Mouse (Mus musculus) Patski (cell line): ENCODE measurements at regions not wholly inside any gene's neighbourhood (a gene's known extent, or its start where the extent isn't known, plus 50 kb on each side); places are given as distances from the start of the nearest gene placed in this dataset.

ENCODE experiments used
- ATAC-seq: fragments of 100-300 bp; one replicate; pipeline ENCODE4 v1.8.0; 2021
- CTCF ChIA-PET: fragments of 350-600 bp; sonication (Branson Sonifier 250); formaldehyde crosslinking; loops from one replicate; lab custom pipeline; 2022; ENCODE audit warnings: inconsistent platforms; lab: Charles Lee
- POLR2A ChIA-PET: fragments of 350-600 bp; sonication (Branson Sonifier 250); formaldehyde crosslinking; loops from one replicate; lab custom pipeline; 2022; ENCODE audit warnings: antibody characterized with exemption, inconsistent platforms; lab: Charles Lee
- DNase-seq: peaks from one replicate; pipeline ENCODE4 v3.0.0-alpha.2; 2011; ENCODE audit warnings: low read depth, low spot score
- H3K27me3 ChIP-seq: fragments of 371-371 bp; one replicate; pipeline ENCODE4 v1.5.1; 2021
- CTCF ChIP-seq: fragments of 100-300 bp; IDR thresholded peaks from one replicate; pipeline ENCODE4 v1.5.1; 2021
- in situ Hi-C: fragments of 300-500 bp; cut with MboI; formaldehyde crosslinking; loops from 3 replicates; pipeline ENCODE4 v1.11.1; 2018; ENCODE audit warnings: low pct_unique_long_range_greater_than_20kb, mixed read lengths

DNA sequence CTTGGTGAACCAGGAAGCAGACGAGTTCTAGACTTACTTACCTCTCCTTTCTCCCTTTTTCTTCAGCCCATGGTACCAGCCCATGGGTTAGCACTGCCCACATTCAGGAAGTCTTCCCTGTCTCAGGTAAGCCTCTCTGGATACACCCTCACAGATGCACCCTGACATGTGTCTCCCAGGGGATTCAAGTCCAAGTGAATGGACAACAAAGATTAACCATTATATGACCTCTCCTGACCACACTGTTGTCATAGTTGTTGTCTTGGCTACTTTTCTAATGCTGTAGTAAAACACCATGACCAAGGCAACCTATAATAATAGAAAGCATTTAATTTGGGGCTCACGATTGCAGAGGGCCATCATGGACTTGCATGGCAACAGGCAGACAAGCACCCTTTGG, 98.8 kb upstream of the Vash1 start:
- no peak for DNase-seq
- ATAC-seq: no peak
- ChIA-PET CTCF (interaction anchor here (0.6 kb wide), 1 partner anchor 492 kb away, joined by 3 read pairs; no protein-coding TSS in a partner anchor), POLR2A (no interaction called here)
- no peak for TF ChIP-seq CTCF
- in situ Hi-C loops: no loop called here
- H3K27me3 ChIP-seq: peaks cover 22% of the 10 kb centered on the region

DNA sequence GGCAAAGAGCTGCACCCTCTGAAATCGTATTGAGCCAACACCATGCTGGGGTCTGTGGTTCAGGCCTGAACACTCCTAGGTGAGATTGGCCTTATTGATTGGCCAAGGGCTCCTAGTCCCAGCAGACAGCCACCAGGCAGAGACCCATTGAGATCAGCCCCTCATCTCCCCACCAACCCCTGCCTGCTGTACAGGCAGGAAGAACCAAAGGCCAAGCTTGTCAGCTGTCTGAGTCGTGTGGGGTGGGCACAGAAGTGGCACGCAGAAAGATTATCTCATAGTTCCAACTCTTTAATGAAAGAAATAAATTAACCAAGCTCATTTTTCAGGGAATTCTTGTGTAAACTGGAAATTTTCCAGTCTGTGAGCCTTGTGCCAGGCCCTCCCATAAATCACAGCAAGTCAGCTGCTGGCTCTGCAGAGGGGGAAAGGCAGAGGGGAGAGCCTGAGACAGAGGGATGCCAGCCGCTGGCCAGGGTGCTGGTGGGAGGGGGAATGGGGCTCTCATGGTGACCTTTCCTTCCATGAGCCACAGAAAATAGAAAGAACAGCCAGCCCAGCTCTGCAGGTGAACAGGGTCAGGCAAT, 98.3 kb upstream of the Vash1 start:
- H3K27me3 ChIP-seq: peaks cover 18% of the 10 kb centered on the region
- no peak for TF ChIP-seq CTCF
- ChIA-PET CTCF (interaction anchor here (0.6 kb wide), 1 partner anchor 492 kb away, joined by 3 read pairs; no protein-coding TSS in a partner anchor), POLR2A (no interaction called here)
- DNase-seq (no peak), ATAC-seq (no peak)
- in situ Hi-C loops: no loop called here

DNA sequence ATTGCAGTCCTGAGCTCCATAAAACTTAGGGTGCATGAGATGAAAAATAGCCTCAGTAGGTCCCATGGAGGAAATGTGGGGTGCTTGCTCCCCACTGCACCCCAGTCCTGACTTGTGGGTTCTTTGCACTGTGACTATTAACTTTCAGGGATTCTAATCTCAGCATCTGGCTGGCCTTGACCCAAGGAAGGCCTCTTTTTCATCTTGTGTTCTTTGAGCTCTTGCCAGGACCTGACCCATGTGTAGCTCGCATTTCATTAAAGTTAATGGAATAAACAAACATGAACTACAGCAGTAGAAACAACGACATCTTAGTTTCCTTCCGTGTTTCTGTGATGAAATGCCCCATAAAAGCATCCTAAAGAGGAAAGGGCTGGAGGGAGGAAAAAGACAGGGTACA, 96.4 kb upstream of the Vash1 start:
- ATAC-seq (no peak), DNase-seq (no peak)
- in situ Hi-C loops: no loop called here
- ChIA-PET CTCF (no interaction called here), POLR2A (no interaction called here)
- TF ChIP-seq CTCF: no peak
- H3K27me3 ChIP-seq: peaks cover 14% of the 10 kb centered on the region

DNA sequence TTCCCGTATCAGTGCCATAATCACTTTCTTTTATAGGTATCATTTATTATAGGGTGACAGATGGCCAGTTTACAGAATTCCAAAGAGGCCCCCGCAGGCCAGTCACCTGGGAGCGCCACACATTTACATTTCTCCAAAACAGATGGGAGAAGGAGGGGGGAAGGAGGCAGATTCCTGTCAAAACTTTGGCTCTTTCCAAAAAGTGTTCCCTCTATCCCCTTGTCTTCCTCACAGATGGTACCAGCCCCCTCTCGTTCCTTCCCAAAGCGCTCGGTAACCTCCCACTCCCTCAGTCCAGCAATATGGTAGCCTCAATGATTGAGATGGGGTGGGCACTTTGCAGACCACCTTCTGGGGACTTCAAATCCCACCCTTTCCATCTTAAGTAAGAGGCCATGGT, 90.5 kb upstream of the Vash1 start:
- ATAC-seq: no peak
- in situ Hi-C loops: no loop called here
- TF ChIP-seq CTCF: no peak
- ChIA-PET POLR2A (no interaction called here), CTCF (no interaction called here)
- H3K27me3 ChIP-seq: peaks cover 19% of the 10 kb centered on the region
- no peak for DNase-seq

DNA sequence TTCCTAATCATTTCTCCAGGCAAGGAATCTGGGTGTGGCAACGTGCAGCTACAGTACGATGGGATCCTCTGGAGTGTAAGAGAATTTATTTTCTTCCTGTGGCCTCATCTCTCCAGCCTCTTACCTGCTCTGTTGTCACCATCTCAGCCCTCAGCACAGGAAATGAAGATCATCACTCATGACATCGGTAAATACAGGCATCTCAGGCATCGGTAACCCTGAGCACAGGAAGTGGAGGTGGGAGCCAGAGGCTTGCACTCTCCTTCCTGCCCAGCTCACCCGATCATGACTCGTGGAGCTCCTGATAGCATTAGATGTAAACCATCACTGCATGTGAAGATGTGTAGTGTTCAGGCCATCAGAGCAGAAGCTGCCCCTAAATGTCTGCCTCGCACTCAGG, 86.0 kb upstream of the Vash1 start:
- ChIA-PET POLR2A (no interaction called here), CTCF (no interaction called here)
- ATAC-seq (no peak), DNase-seq (no peak)
- peaks cover 22% of the 10 kb centered on the region for H3K27me3 ChIP-seq
- in situ Hi-C loops: loop anchor here (5.0 kb wide), 1 partner anchor 90 kb away; no protein-coding TSS in a partner anchor
- TF ChIP-seq CTCF: no peak

DNA sequence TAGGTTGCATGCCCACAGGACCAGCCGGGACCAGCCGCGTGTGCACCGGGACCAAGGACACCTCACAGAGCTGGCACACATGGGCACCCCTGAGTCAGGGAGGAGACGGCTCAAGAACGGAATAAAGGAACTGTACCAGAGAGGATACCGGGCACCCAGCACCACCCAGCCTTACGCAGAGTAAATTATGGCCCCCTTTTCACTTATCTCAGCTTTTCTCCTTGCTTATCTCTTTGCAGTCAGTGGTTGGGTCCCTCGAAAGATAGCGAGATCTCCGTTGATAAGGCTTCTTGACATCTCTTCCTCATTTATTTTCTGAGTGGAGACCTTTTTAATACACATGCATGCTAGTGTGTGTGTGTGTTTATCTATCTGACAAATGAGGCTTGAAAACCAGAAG, 83.9 kb upstream of the Vash1 start:
- TF ChIP-seq CTCF: no peak
- ChIA-PET POLR2A (no interaction called here), CTCF (no interaction called here)
- H3K27me3 ChIP-seq: peaks cover 34% of the 10 kb centered on the region
- in situ Hi-C loops: loop anchor here (5.0 kb wide), 1 partner anchor 92 kb away; no protein-coding TSS in a partner anchor
- ATAC-seq: no peak
- DNase-seq: no peak

DNA sequence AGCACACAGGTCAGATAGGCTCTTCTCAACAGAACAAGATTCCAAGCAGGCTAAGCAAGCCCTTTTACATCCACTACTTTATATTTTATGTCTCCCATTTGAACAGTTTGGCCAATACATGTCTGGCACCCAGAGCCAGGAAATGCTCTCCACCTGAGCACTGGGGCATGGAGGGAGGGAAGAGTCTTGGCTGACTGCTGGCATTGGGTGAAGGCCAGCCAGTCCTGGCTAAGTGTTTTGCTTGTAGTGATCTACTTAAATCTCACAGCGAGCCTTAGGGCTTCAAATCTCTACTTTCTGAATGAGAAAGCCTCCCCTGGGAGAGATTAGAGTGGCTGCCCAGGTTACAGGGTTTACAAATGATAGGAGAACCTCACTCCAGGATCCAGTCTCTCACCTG, 78.5 kb upstream of the Vash1 start:
- ChIA-PET POLR2A (interaction anchor here (0.6 kb wide), 1 partner anchor 106 kb away, joined by 4 read pairs; no protein-coding TSS in a partner anchor), CTCF (no interaction called here)
- no peak for TF ChIP-seq CTCF
- peaks cover 24% of the 10 kb centered on the region for H3K27me3 ChIP-seq
- DNase-seq (no peak), ATAC-seq (no peak)
- in situ Hi-C loops: no loop called here

DNA sequence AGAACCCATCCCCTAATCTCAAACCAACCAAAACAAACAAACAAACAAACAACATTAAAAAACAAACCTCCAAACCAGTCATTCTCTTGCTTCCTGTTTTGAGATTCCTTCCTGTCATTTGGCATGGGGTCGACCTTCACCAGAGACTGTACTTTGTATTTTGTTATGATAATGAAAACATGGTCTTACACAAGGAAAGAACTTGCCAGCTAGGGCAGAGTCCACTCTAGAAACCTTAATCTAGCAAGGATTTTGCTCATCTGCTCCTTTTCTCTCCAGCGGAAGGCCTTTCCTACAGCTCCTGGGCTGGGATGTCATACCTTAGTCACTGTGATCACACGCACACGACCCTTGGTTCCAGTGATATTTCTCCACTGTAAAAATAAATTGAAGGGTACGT, 75.0 kb upstream of the Vash1 start:
- ATAC-seq: no peak
- no peak for TF ChIP-seq CTCF
- ChIA-PET CTCF (no interaction called here), POLR2A (no interaction called here)
- DNase-seq: no peak
- in situ Hi-C loops: no loop called here
- peaks cover 25% of the 10 kb centered on the region for H3K27me3 ChIP-seq

DNA sequence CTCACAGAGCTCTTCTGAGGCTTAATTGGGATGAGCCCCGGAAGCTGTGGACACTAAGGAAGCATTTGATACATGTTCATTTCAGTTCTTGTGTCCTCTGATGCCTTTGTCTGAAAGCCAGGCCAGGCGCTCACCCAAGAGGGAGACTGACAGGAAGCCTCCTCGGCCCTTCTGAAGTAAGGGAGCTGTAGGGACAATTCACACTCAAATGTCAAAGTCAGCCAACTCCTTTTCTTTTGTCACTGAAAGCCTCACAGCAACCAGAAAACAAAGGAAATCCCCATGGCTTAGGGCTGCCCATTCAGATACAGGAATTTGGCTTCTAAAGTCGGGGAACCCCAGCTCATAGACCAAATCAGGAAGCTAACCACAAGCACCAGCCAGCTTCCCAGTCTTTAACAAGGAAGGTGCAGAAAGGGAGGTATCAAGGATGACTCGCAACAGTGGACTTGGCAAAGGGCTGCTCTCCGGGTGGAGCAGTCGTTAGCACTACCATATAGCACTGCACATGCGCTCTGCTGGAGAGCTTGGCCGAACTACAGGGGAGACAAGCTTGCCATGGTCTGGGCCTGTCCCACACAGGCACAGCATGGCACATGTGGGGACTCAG, 66.0 kb upstream of the Vash1 start:
- in situ Hi-C loops: loop anchor here (10.0 kb wide), 2 partner anchors 478 to 768 kb away; no protein-coding TSS in a partner anchor
- H3K27me3 ChIP-seq: peaks cover 23% of the 10 kb centered on the region
- CTCF ChIA-PET: interaction anchor here (1.4 kb wide), 1 partner anchor 15 kb away, joined by 3 read pairs; no protein-coding TSS in a partner anchor
- TF ChIP-seq CTCF: no peak
- POLR2A ChIA-PET: no interaction called here
- peak; percentile 17 for DNase-seq
- ATAC-seq: no peak

DNA sequence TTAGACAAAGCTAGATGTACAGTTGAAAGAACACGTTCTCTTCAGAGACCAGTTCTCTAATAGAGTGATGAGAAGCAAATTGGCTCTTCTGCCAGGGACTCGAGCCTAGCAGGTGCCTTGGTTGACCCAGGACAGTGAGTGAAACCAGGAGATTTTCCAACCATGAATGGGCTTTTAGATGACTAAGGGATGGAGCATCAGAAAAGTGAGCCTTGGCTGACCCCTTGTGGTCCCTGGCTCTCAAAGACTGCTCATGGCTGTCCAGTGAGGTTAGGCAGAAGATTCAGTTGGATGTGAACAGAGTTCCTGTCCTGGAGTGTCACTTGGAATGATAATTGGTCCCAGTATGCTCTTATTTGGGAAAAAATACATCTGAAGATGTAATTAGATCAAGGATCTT, 64.3 kb upstream of the Vash1 start:
- POLR2A ChIA-PET: no interaction called here
- DNase-seq (peak; percentile 13), ATAC-seq (no peak)
- CTCF ChIA-PET: no interaction called here
- in situ Hi-C loops: loop anchor here (10.0 kb wide), 2 partner anchors 479 to 769 kb away; no protein-coding TSS in a partner anchor
- peak; percentile 84 for TF ChIP-seq CTCF
- peaks cover 27% of the 10 kb centered on the region for H3K27me3 ChIP-seq

DNA sequence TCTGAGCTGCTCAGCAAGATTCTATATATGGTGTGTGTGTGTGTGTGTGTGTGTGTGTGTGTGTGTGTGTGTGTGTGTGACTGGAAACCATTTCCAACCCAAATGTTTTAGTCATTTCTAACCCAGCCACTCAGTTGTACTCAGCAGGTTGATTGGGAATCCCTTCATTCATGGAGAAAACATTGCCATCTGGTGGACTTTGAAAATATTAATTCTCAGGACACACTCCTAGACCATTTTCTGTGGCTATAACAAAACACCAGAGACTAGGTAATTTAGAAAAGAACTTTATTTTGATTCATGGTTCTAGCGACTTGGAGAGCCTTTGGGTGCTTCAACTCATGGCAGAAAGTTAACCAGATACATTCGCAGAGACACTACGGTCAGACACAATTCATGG, 62.2 kb upstream of the Vash1 start:
- ChIA-PET CTCF (no interaction called here), POLR2A (no interaction called here)
- DNase-seq (no peak), ATAC-seq (no peak)
- in situ Hi-C loops: loop anchor here (10.0 kb wide), 2 partner anchors 482 to 772 kb away; no protein-coding TSS in a partner anchor
- TF ChIP-seq CTCF: no peak
- peaks cover 43% of the 10 kb centered on the region for H3K27me3 ChIP-seq
